13 mouse cellular contexts compared by ENCODE assay signal in the genomic region with DNA sequence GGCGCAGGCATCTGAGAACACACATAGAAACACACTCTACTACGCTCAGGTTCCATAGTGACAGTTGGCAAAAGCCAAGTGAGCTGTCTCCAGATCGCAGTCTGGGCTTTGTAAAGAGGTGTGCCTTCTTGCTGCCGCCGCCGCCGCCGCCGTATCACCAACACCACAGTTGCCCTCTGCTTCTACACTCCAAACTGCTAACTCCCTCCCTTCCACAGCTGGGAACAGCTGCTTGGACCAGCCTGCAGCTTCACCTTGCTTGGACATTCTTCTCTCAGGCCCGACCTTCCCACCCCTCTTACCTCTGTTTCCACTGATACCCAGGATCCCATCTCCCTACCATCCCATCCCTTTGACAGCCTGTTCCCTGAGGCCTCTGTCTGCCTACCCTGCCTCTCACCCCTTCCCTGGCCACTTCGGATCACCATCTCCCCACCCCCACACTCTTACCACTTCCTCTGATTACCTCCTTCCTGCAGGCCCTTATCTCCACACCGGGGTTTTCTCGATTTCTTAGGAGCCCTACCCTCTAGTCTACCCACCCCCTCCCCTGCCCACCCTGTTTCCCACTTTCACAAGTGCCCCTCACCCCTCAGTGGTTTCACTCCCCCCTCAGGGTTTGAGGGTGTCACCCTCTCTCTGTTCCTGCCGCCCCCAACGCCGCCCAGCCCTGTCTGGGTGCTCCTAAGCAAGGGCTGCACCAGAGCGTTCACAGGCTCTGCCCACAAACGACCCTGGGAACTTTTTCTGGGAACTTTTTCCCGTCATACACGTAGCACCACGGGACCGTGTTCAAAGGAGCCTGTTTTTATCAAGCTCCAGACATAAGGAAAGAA. TPM values are rescaled to one million over a fixed set of nuclear protein-coding genes. Genes with fewer than 3 reads are reported as not detected.
DNase-seq lines count a peak whose midpoint lies in the region; ATAC-seq and TF ChIP-seq lines count a peak whose summit lies in the region.
"Had no signal": no experiment of that assay in that cellular context is flagged by ENCODE, and none has a peak within 500 bp of the region (broad histone marks: within the 10 kb centered on the region; RNA-seq: fewer than 3 reads in every experiment).

No protein-coding gene starts in this region.

- ATAC-seq in heart, embryonic 11.5 days (replicated peaks; ENCODE audit: insufficient number of reproducible peaks, low FRiP score, low TSS enrichment) = peak; percentile 36
- peak; percentile 66; the same call in 1 of the 2 replicates for ATAC-seq in embryonic facial prominence, embryonic 15.5 days (ENCODE audit: insufficient number of reproducible peaks, low FRiP score, low TSS enrichment, low read depth)
- no peak; the same call in 1 of the 2 replicates for ATAC-seq in liver, postnatal 0 days

- no peak for DNase-seq in heart, postnatal 14 days
- peak; percentile 61 for DNase-seq in CD4-positive helper T cell, adult 2 months (ENCODE audit: low read depth, low spot score)
- DNase-seq in liver, postnatal 0 days = no peak
- DNase-seq in left cerebral cortex, postnatal 36 days (ENCODE audit: low spot score in 2 of 2) = no peak
- DNase-seq in kidney, adult 2 months = no peak
- no peak for DNase-seq in ovary, postnatal 10 days (ENCODE audit: low spot score)
- DNase-seq: adrenal gland, adult 2 months; spleen, adult 18-20 months had no signal

- H3K9ac ChIP-seq in heart, embryonic 11.5 days (ENCODE audit: low read depth, low read length) = peak overlapping the region; percentile 52; the same call in 1 of the 2 replicates
- H3K9ac ChIP-seq in embryonic facial prominence, embryonic 15.5 days = no peak overlapping the region
- no peak overlapping the region for H3K9ac ChIP-seq in liver, postnatal 0 days (replicated peaks)

- H3K36me3 ChIP-seq in heart, embryonic 11.5 days (ENCODE audit: control insufficient read depth, insufficient read depth, low read length) = 0 out of 2 replicates have a peak, but pooled peaks cover under 1% of the 10 kb centered on the region
- 0 out of 2 replicates have a peak, but pooled peaks cover 2% of the 10 kb centered on the region for H3K36me3 ChIP-seq in embryonic facial prominence, embryonic 15.5 days
- H3K36me3 ChIP-seq in liver, postnatal 0 days (replicated peaks; ENCODE audit: insufficient read depth, low read length) = no peaks in the 10 kb centered on the region
- H3K36me3 ChIP-seq in kidney, adult 2 months (ENCODE audit: control insufficient read depth, insufficient read depth, low read length) = no peaks in the 10 kb centered on the region

- H3K4me3 ChIP-seq in heart, embryonic 11.5 days (ENCODE audit: low read depth, low read length) = 0 out of 2 replicates have a peak overlapping the region, but pooled peaks have one; percentile 8
- H3K4me3 ChIP-seq in embryonic facial prominence, embryonic 15.5 days (replicated peaks) = no peak overlapping the region
- H3K4me3 ChIP-seq in liver, postnatal 0 days (ENCODE audit: low read depth, low read length) = no peak overlapping the region
- H3K4me3 ChIP-seq in kidney, adult 2 months (ENCODE audit: insufficient read depth, low read depth, low read length) = no peak overlapping the region
- H3K4me3 ChIP-seq: layer of hippocampus, adult 2 months had no signal

- peak overlapping the region; percentile 57 for H3K27ac ChIP-seq in heart, embryonic 11.5 days (ENCODE audit: low read depth, low read length)
- H3K27ac ChIP-seq in embryonic facial prominence, embryonic 15.5 days (replicated peaks) = peak overlapping the region; percentile 91
- 0 out of 2 replicates have a peak overlapping the region, but pooled peaks have one; percentile 16 for H3K27ac ChIP-seq in liver, postnatal 0 days (ENCODE audit: low read depth)
- H3K27ac ChIP-seq in kidney, adult 2 months (ENCODE audit: insufficient read depth, low read depth, low read length) = no peak overlapping the region
- H3K27ac ChIP-seq: layer of hippocampus, adult 2 months had no signal

- peak overlapping the region; percentile 57 for H3K4me2 ChIP-seq in heart, embryonic 11.5 days
- 0 out of 2 replicates have a peak overlapping the region, but pooled peaks have one; percentile 4 for H3K4me2 ChIP-seq in embryonic facial prominence, embryonic 15.5 days (replicated peaks)
- no peak overlapping the region for H3K4me2 ChIP-seq in liver, postnatal 0 days (ENCODE audit: low read depth, low read length)

- intact Hi-C loops in heart, postnatal 14 days (cut with DNase I) = no loop called here
- intact Hi-C loops in left cerebral cortex, postnatal 36 days (cut with DNase I) = no loop called here

- no peaks in the 10 kb centered on the region for H3K27me3 ChIP-seq in heart, embryonic 11.5 days (ENCODE audit: control insufficient read depth, insufficient read depth, low read length)
- no peaks in the 10 kb centered on the region for H3K27me3 ChIP-seq in embryonic facial prominence, embryonic 15.5 days
- no peaks in the 10 kb centered on the region for H3K27me3 ChIP-seq in liver, postnatal 0 days (ENCODE audit: insufficient read depth, low read length)
- H3K27me3 ChIP-seq in kidney, adult 2 months (replicated peaks; ENCODE audit: control insufficient read depth, insufficient read depth, low read length) = no peaks in the 10 kb centered on the region

- no peaks in the 10 kb centered on the region for H3K9me3 ChIP-seq in heart, embryonic 11.5 days (replicated peaks; ENCODE audit: control insufficient read depth, low read length)
- no peaks in the 10 kb centered on the region for H3K9me3 ChIP-seq in embryonic facial prominence, embryonic 15.5 days (replicated peaks)
- H3K9me3 ChIP-seq in liver, postnatal 0 days (ENCODE audit: low read length) = no peaks in the 10 kb centered on the region

- no peak for TF ChIP-seq POLR2A in kidney, adult 2 months (IDR thresholded peaks at IDR 0.05; ENCODE audit: low read depth, low read length)

- peaks cover 18% of the 10 kb centered on the region for H3K4me1 ChIP-seq in heart, embryonic 11.5 days (ENCODE audit: control insufficient read depth, insufficient read depth, low read length)
- peaks cover 55% of the 10 kb centered on the region for H3K4me1 ChIP-seq in embryonic facial prominence, embryonic 15.5 days
- H3K4me1 ChIP-seq in liver, postnatal 0 days (ENCODE audit: insufficient read depth) = no peaks in the 10 kb centered on the region
- no peaks in the 10 kb centered on the region for H3K4me1 ChIP-seq in kidney, adult 2 months (ENCODE audit: control insufficient read depth, insufficient read depth, low read length)

- no peak for TF ChIP-seq EP300 in liver, postnatal 0 days (IDR thresholded peaks at IDR 0.05; ENCODE audit: low read depth)

- WGBS in heart, embryonic 11.5 days (ENCODE audit: insufficient replicate concordance) = 22% methylated on average over 22 of the region's 22 CpGs
- 45% methylated on average over 22 of the region's 22 CpGs for WGBS in embryonic facial prominence, embryonic 15.5 days
- 24% methylated on average over 22 of the region's 22 CpGs for WGBS in liver, postnatal 0 days (ENCODE audit: insufficient replicate concordance)
- 60% methylated on average over 22 of the region's 22 CpGs for WGBS in kidney, adult 2 months

- TF ChIP-seq CTCF in liver, postnatal 0 days (IDR thresholded peaks at IDR 0.05; ENCODE audit: low read depth) = no peak
- TF ChIP-seq CTCF in kidney, adult 2 months (conservative IDR thresholded peaks at IDR 0.05; ENCODE audit: insufficient read depth, insufficient read length, low read depth, low read length) = no peak

RNA-seq across cellular contexts. Expression of gene Prss38, which starts 22.3 kb away (rescaled TPM):
- not detected in 2 replicates for polyA plus RNA-seq in heart, embryonic 11.5 days (2014; fragmentation: Nextera tagmentation; extraction: Ambion mirVana)
- total RNA-seq in heart, postnatal 14 days (2021) = not detected
- polyA plus RNA-seq in embryonic facial prominence, embryonic 15.5 days (2015; fragmentation: Nextera tagmentation; extraction: Ambion mirVana) = not detected in 2 replicates
- not detected in 2 replicates for polyA plus RNA-seq in liver, postnatal 0 days (2015; fragmentation: Nextera tagmentation; extraction: Ambion mirVana)
- total RNA-seq in left cerebral cortex, postnatal 36 days (2021) = not detected
- not detected in 2 replicates for polyA plus RNA-seq in kidney, adult 2 months (2012; rRNA removed)
- total RNA-seq: adrenal gland, adult 2 months; layer of hippocampus, adult 2 months had no signal
- polyA plus RNA-seq: adrenal gland, adult 2 months; C2C12; gonadal fat pad, adult 2 months had no signal

RNA-seq across cellular contexts. Expression of gene Jmjd4, which starts 52.1 kb away (rescaled TPM):
- polyA plus RNA-seq in heart, embryonic 11.5 days (2014; fragmentation: Nextera tagmentation; extraction: Ambion mirVana) = 11.3 and 13.0 TPM in 2 replicates
- total RNA-seq in heart, postnatal 14 days (2021) = 10 to 100 TPM; 10.9 to 12.5 TPM
- 10.8 and 12.1 TPM in 2 replicates for polyA plus RNA-seq in embryonic facial prominence, embryonic 15.5 days (2015; fragmentation: Nextera tagmentation; extraction: Ambion mirVana)
- 3.2 and 3.6 TPM in 2 replicates for polyA plus RNA-seq in liver, postnatal 0 days (2015; fragmentation: Nextera tagmentation; extraction: Ambion mirVana)
- total RNA-seq in left cerebral cortex, postnatal 36 days (2021) = 10 to 100 TPM; 28.5 TPM
- polyA plus RNA-seq in kidney, adult 2 months (2012; rRNA removed) = 6.2 and 7.2 TPM in 2 replicates

RNA-seq across cellular contexts. Expression of gene Snap47, which starts 53.2 kb away (rescaled TPM):
- 117 and 124 TPM in 2 replicates for polyA plus RNA-seq in heart, embryonic 11.5 days (2014; fragmentation: Nextera tagmentation; extraction: Ambion mirVana)
- total RNA-seq in heart, postnatal 14 days (2021) = 10 to 100 TPM; 34.0 to 37.5 TPM
- polyA plus RNA-seq in embryonic facial prominence, embryonic 15.5 days (2015; fragmentation: Nextera tagmentation; extraction: Ambion mirVana) = 115 and 121 TPM in 2 replicates
- 32.4 and 33.5 TPM in 2 replicates for polyA plus RNA-seq in liver, postnatal 0 days (2015; fragmentation: Nextera tagmentation; extraction: Ambion mirVana)
- 100 to 1,000 TPM; 375 to 429 TPM for total RNA-seq in left cerebral cortex, postnatal 36 days (2021)
- 91.7 and 104 TPM in 2 replicates for polyA plus RNA-seq in kidney, adult 2 months (2012; rRNA removed)
